Mouse (Mus musculus): ENCODE data around the gene Aktip. TPM values are rescaled to one million over a fixed set of nuclear protein-coding genes. Genes with fewer than 3 reads are reported as not detected.

Gene Aktip
- total and polyA plus RNA-seq, 3 experiments = 9.3 to 13.4 (median 13.3) TPM

DNA sequence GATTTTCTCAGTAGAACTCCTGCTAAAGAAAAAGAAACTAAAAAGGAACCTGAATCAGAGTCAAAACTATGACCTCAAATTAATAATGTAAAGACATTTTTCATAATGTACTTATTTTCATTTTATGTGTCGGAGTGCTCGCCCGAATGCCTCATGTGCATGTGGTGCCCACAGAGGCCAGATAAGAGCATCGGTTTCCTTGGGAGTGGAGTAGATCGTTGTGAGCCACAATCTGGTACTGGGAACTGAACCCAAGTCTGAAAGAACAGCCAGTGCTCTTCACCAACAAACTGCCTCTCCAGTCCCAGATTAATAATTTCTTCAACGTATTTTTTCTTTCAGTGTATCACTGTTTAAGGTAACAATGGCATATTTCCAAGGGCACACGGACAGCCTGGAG is 24.5 kb upstream of the Aktip start:
- H3K27ac ChIP-seq (ENCODE audit: insufficient read depth, low read depth) = no peak overlapping the region
- H3K79me2 ChIP-seq (replicated peaks; ENCODE audit: control insufficient read depth, extremely low read depth, insufficient read depth, poor library complexity, severe bottlenecking) = no peaks in the 10 kb centered on the region
- no peak overlapping the region for H3K4me3 ChIP-seq (replicated peaks in 1 of 3; ENCODE audit: low read depth in 2 of 3, low read length in 2 of 3, poor library complexity in 1 of 3)
- H3K9ac ChIP-seq (ENCODE audit: insufficient read depth, low read depth) = no peak overlapping the region
- H3K27me3 ChIP-seq (replicated peaks) = no peaks in the 10 kb centered on the region
- TF ChIP-seq KAT2A (IDR thresholded peaks at IDR 0.05; ENCODE audit: insufficient replicate concordance, low read length) (no peak), MAFK (IDR thresholded peaks at IDR 0.05; ENCODE audit: insufficient replicate concordance, low read length) (no peak), JUND (conservative IDR thresholded peaks at IDR 0.05; ENCODE audit: low read depth, low read length) (no peak), CHD2 (IDR thresholded peaks at IDR 0.05; ENCODE audit: low read length) (no peak), HCFC1 (IDR thresholded peaks at IDR 0.05; ENCODE audit: low read depth, low read length) (no peak)
- H3K9me3 ChIP-seq (replicated peaks; ENCODE audit: low read length) = no peaks in the 10 kb centered on the region
- H3K4me1 ChIP-seq (ENCODE audit: control insufficient read depth in 1 of 2, insufficient read depth in 2 of 2) = peaks cover 0 to 8% of the 10 kb centered on the region in 2 experiments; a peak in 2 of 4 replicates
- in situ Hi-C loops (cut with MboI; ENCODE audit: low pct_ligation_motif_present, low pct_unique_long_range_greater_than_20kb, low sequenced_read_pairs) (no loop called here), dilution Hi-C loops (cut with MboI; ENCODE audit: extremely low pct_ligation_motif_present, extremely low pct_unique_long_range_greater_than_20kb, low sequenced_read_pairs) (no loop called here)
- DNase-seq (ENCODE audit: extremely low read depth) = no peak
- peaks cover 0 to 17% of the 10 kb centered on the region in 2 experiments for H3K36me3 ChIP-seq (replicated peaks in 1 of 2; ENCODE audit: control insufficient read depth in 1 of 2, insufficient read depth in 1 of 2, low read length in 1 of 2)
- H3K4me2 ChIP-seq (ENCODE audit: insufficient read depth, low read depth, poor library complexity, severe bottlenecking) = no peak overlapping the region

DNA sequence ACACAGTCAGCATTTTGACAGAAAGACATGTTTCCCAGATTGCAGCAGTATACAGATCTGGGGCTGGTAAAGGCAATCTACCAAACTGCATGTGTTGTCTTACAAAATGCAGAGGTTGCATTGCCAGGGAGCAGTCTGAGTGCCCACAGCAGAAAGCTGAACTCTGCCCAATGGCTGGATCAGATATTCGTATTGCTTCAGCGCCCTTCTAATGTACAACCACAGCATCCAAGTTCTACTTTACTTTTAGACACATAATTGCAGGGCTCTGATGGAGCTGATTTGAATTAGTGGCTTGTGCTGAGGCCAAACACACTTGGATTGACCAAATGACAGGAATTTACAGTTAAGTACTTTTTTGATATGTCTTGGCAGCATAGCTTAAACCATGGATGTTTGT is 22.1 kb upstream of the Aktip start:
- TF ChIP-seq CHD1 (IDR thresholded peaks at IDR 0.05; ENCODE audit: low read depth, low read length) (no peak), MAZ (IDR thresholded peaks at IDR 0.05; ENCODE audit: low read depth, low read length) (no peak), CHD2 (IDR thresholded peaks at IDR 0.05; ENCODE audit: low read length) (no peak)
- Histone ChIP-seq H3K79me2 (replicated peaks; ENCODE audit: control insufficient read depth, extremely low read depth, insufficient read depth, poor library complexity, severe bottlenecking) (no peaks in the 10 kb centered on the region), H3K9ac (ENCODE audit: insufficient read depth, low read depth) (no peak overlapping the region), H3K36me3 (replicated peaks in 1 of 2; ENCODE audit: control insufficient read depth in 1 of 2, insufficient read depth in 1 of 2, low read length in 1 of 2) (peaks cover 0 to 17% of the 10 kb centered on the region in 2 experiments), H3K27ac (ENCODE audit: insufficient read depth, low read depth) (no peak overlapping the region), H3K4me2 (ENCODE audit: insufficient read depth, low read depth, poor library complexity, severe bottlenecking) (no peak overlapping the region), H3K27me3 (replicated peaks) (no peaks in the 10 kb centered on the region), H3K4me1 (ENCODE audit: control insufficient read depth in 1 of 2, insufficient read depth in 2 of 2) (no peaks in the 10 kb centered on the region), H3K4me3 (replicated peaks in 1 of 3; ENCODE audit: low read depth in 2 of 3, low read length in 2 of 3, poor library complexity in 1 of 3) (no peak overlapping the region), H3K9me3 (replicated peaks; ENCODE audit: low read length) (no peaks in the 10 kb centered on the region)
- no peak for DNase-seq (ENCODE audit: extremely low read depth)
- dilution Hi-C loops (cut with MboI; ENCODE audit: extremely low pct_ligation_motif_present, extremely low pct_unique_long_range_greater_than_20kb, low sequenced_read_pairs) (no loop called here), in situ Hi-C loops (cut with MboI; ENCODE audit: low pct_ligation_motif_present, low pct_unique_long_range_greater_than_20kb, low sequenced_read_pairs) (no loop called here)

DNA sequence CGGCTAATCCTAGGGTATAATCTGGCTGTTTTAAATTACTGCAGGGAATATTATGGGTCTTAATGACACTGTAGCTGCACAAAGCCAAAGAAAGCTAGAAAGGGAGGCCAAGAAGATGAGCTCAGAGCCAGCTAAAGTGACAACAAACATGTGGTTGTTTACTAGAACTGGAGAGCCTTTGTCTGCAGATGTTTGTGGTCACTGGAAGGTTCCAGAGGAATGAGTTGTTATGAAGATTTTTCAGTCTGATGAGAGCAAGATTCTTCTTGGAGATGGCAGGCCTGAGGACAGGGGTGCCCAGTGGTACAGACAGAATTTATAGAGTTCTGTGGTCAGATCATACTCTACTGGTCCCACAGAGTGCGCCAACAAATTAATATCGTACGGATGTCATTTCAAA is 18.5 kb upstream of the Aktip start:
- Histone ChIP-seq H3K4me2 (ENCODE audit: insufficient read depth, low read depth, poor library complexity, severe bottlenecking) (no peak overlapping the region), H3K4me3 (replicated peaks in 1 of 3; ENCODE audit: low read depth in 2 of 3, low read length in 2 of 3, poor library complexity in 1 of 3) (no peak overlapping the region), H3K9me3 (replicated peaks; ENCODE audit: low read length) (no peaks in the 10 kb centered on the region), H3K36me3 (replicated peaks in 1 of 2; ENCODE audit: control insufficient read depth in 1 of 2, insufficient read depth in 1 of 2, low read length in 1 of 2) (peaks cover 0 to 5% of the 10 kb centered on the region in 2 experiments), H3K9ac (ENCODE audit: insufficient read depth, low read depth) (no peak overlapping the region), H3K4me1 (ENCODE audit: control insufficient read depth in 1 of 2, insufficient read depth in 2 of 2) (peaks cover 0 to 4% of the 10 kb centered on the region in 2 experiments; a peak in 1 of 4 replicates), H3K79me2 (replicated peaks; ENCODE audit: control insufficient read depth, extremely low read depth, insufficient read depth, poor library complexity, severe bottlenecking) (no peaks in the 10 kb centered on the region), H3K27me3 (replicated peaks) (no peaks in the 10 kb centered on the region), H3K27ac (ENCODE audit: insufficient read depth, low read depth) (no peak overlapping the region)
- TF ChIP-seq CHD1 (IDR thresholded peaks at IDR 0.05; ENCODE audit: low read depth, low read length) = no peak
- no peak for TF ChIP-seq KAT2A (IDR thresholded peaks at IDR 0.05; ENCODE audit: insufficient replicate concordance, low read length)
- no peak for TF ChIP-seq JUND (conservative IDR thresholded peaks at IDR 0.05; ENCODE audit: low read depth, low read length)
- TF ChIP-seq USF1 (IDR thresholded peaks at IDR 0.05; ENCODE audit: low read depth, low read length) = no peak
- no peak for TF ChIP-seq IRF4 (IDR thresholded peaks at IDR 0.05; ENCODE audit: low read depth, low read length)
- TF ChIP-seq GABPA (IDR thresholded peaks at IDR 0.05; ENCODE audit: insufficient replicate concordance, low read depth, low read length) = no peak
- no peak for TF ChIP-seq MAFK (IDR thresholded peaks at IDR 0.05; ENCODE audit: insufficient replicate concordance, low read length)
- TF ChIP-seq MYC (IDR thresholded peaks at IDR 0.05; ENCODE audit: low read depth, low read length) = no peak
- no peak for TF ChIP-seq MEF2A (IDR thresholded peaks at IDR 0.05; ENCODE audit: borderline replicate concordance, low read depth, low read length)
- TF ChIP-seq MAZ (IDR thresholded peaks at IDR 0.05; ENCODE audit: low read depth, low read length) = no peak
- no peak for TF ChIP-seq JUN (IDR thresholded peaks at IDR 0.05; ENCODE audit: insufficient read depth, low read depth, low read length)
- TF ChIP-seq ZNF384 (IDR thresholded peaks at IDR 0.05; ENCODE audit: low read depth, low read length) = no peak
- no peak for TF ChIP-seq CTCF (conservative IDR thresholded peaks at IDR 0.05 in 1 of 2, IDR thresholded peaks at IDR 0.05 in 1 of 2; ENCODE audit: low read depth in 2 of 2, low read length in 2 of 2)
- no peak for TF ChIP-seq NRF1 (IDR thresholded peaks at IDR 0.05; ENCODE audit: low read depth, low read length)
- no peak for TF ChIP-seq TCF12 (IDR thresholded peaks at IDR 0.05; ENCODE audit: low read depth, low read length)
- TF ChIP-seq RAD21 (IDR thresholded peaks at IDR 0.05; ENCODE audit: low read depth, low read length) = no peak
- TF ChIP-seq HCFC1 (IDR thresholded peaks at IDR 0.05; ENCODE audit: low read depth, low read length) = no peak
- TF ChIP-seq MAX (IDR thresholded peaks at IDR 0.05; ENCODE audit: low read length) = no peak
- TF ChIP-seq SIN3A (IDR thresholded peaks at IDR 0.05; ENCODE audit: low read length) = no peak
- dilution Hi-C loops (cut with MboI; ENCODE audit: extremely low pct_ligation_motif_present, extremely low pct_unique_long_range_greater_than_20kb, low sequenced_read_pairs) (no loop called here), in situ Hi-C loops (cut with MboI; ENCODE audit: low pct_ligation_motif_present, low pct_unique_long_range_greater_than_20kb, low sequenced_read_pairs) (no loop called here)
- DNase-seq (ENCODE audit: extremely low read depth) = no peak
